Mouse (Mus musculus): ENCODE results near the gene Nfia. TPM values are rescaled to one million over a fixed set of nuclear protein-coding genes. Genes with fewer than 3 reads are reported as not detected.

The Nfia gene
- polyA plus RNA-seq, 1 experiment from 2014 or later = 27.6 TPM

DNA sequence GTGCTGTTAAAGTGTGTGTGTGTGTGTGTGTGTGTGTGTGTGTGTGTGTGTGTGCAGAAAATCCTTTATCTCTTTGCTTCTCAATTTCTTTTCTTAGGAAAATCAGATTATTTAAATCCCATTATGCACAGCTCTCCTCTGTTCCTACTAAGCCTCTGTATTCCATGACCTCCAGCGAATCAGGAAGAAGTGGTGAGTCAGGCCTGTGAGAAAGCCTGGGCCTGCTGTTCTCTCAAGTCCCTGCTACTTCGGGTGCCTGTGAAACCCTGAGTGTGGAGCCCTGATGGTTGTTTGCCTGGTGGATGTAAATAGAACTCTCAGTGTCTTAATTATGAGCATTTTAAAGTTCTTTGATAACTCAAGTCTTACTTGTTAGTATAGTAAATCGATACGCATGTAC, 53.3 kb downstream of the Nfia start:
- Histone ChIP-seq H3K4me2 (ENCODE audit: low read depth, severe bottlenecking) (no peak overlapping the region), H3K9ac (ENCODE audit: low read length) (no peak overlapping the region), H3K4me1 (ENCODE audit: control insufficient read depth, insufficient read depth, low read length) (peaks cover 8% of the 10 kb centered on the region), H3K27ac (replicated peaks; ENCODE audit: low read depth, low read length) (no peak overlapping the region), H3K36me3 (ENCODE audit: control insufficient read depth, insufficient read depth, low read length) (no peaks in the 10 kb centered on the region), H3K27me3 (ENCODE audit: control insufficient read depth, insufficient read depth, low read length) (no peaks in the 10 kb centered on the region), H3K9me3 (ENCODE audit: control insufficient read depth, low read length) (no peaks in the 10 kb centered on the region), H3K4me3 (ENCODE audit: low read depth, low read length) (no peak overlapping the region)
- WGBS = 83% methylated on average over 4 of the region's 4 CpGs
- DNase-seq (ENCODE audit: low spot score) (no peak), ATAC-seq (ENCODE audit: insufficient number of reproducible peaks, low FRiP score, low TSS enrichment, low read depth) (no peak)

GRCm38 (mm10) chr4:97827115-97827514, 54.6 kb downstream of the Nfia start:
- peaks cover 8% of the 10 kb centered on the region for H3K4me1 ChIP-seq (ENCODE audit: control insufficient read depth, insufficient read depth, low read length)
- no peak overlapping the region for H3K4me2 ChIP-seq (ENCODE audit: low read depth, severe bottlenecking)
- ATAC-seq (ENCODE audit: insufficient number of reproducible peaks, low FRiP score, low TSS enrichment, low read depth) = no peak
- no peak overlapping the region for H3K27ac ChIP-seq (replicated peaks; ENCODE audit: low read depth, low read length)
- H3K9me3 ChIP-seq (ENCODE audit: control insufficient read depth, low read length) = no peaks in the 10 kb centered on the region
- WGBS = 37% methylated on average over 6 of the region's 6 CpGs
- no peaks in the 10 kb centered on the region for H3K27me3 ChIP-seq (ENCODE audit: control insufficient read depth, insufficient read depth, low read length)
- no peak overlapping the region for H3K4me3 ChIP-seq (ENCODE audit: low read depth, low read length)
- no peaks in the 10 kb centered on the region for H3K36me3 ChIP-seq (ENCODE audit: control insufficient read depth, insufficient read depth, low read length)
- no peak overlapping the region for H3K9ac ChIP-seq (ENCODE audit: low read length)
- no peak for DNase-seq (ENCODE audit: low spot score)

DNA sequence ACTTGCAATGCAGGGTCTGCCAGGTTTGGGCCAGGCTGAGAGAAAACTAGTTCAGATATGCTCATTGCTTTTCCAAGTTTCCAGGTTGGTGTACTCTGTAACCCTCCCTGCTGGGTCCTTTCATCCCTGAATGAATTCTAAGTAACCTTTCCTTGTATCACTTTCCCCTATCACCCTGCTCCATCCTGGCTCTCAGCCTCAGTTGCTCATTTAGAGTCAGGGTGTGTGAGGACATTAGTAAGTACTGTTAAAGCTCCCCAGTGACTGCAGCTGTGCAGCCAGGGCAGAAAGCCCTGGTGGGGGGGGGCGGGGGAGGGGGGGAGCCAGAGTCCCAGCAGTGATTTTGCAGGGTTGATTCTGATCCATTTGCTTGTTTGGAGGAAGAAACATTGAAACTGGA, 56.0 kb downstream of the Nfia start:
- Histone ChIP-seq H3K4me2 (ENCODE audit: low read depth, severe bottlenecking) (no peak overlapping the region), H3K9ac (ENCODE audit: low read length) (no peak overlapping the region), H3K4me1 (ENCODE audit: control insufficient read depth, insufficient read depth, low read length) (peaks cover 8% of the 10 kb centered on the region), H3K27ac (replicated peaks; ENCODE audit: low read depth, low read length) (no peak overlapping the region), H3K4me3 (ENCODE audit: low read depth, low read length) (no peak overlapping the region), H3K27me3 (ENCODE audit: control insufficient read depth, insufficient read depth, low read length) (no peaks in the 10 kb centered on the region), H3K36me3 (ENCODE audit: control insufficient read depth, insufficient read depth, low read length) (no peaks in the 10 kb centered on the region), H3K9me3 (ENCODE audit: control insufficient read depth, low read length) (no peaks in the 10 kb centered on the region)
- ATAC-seq (ENCODE audit: insufficient number of reproducible peaks, low FRiP score, low TSS enrichment, low read depth) (no peak), DNase-seq (ENCODE audit: low spot score) (no peak)
- WGBS = 18% methylated on average over 1 of the region's 1 CpGs

DNA sequence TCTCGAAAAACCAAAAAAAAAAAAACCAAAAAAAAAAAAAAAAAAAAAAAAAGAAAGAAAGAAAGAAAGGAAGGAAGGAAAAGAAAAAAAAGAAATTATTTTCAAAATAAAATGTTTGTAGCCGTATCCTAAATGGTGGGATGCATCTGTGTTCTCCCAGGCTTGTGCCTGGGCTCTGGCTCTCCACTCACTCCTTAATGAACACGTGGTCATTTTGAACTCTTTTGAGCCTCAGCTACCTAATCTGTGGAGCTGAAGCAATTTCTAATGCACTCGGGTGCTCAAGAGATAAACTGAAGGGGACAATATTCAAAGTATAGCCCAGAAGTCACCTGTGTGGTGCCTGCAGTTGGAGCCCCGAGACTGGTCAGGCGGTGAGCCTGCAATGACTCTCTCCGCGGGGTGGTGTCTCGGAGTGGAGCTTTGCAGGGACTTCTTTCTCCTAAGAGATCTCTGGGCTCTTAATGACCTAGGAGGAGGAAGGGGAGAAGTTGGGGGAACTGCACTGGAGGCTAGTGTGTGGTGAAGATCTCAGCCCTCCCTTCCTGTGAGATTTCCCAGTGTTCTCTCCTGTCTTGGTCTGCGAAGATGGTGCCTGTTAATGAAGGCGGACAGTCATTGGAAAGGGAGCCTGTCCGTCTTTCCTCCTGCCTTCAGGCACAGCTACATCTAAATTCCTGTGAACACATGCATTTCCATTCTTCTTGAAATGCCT, 57.0 kb downstream of the Nfia start:
- Histone ChIP-seq H3K4me1 (ENCODE audit: control insufficient read depth, insufficient read depth, low read length) (peaks cover 8% of the 10 kb centered on the region), H3K4me2 (ENCODE audit: low read depth, severe bottlenecking) (no peak overlapping the region), H3K36me3 (ENCODE audit: control insufficient read depth, insufficient read depth, low read length) (no peaks in the 10 kb centered on the region), H3K27me3 (ENCODE audit: control insufficient read depth, insufficient read depth, low read length) (no peaks in the 10 kb centered on the region), H3K9ac (ENCODE audit: low read length) (no peak overlapping the region), H3K4me3 (ENCODE audit: low read depth, low read length) (no peak overlapping the region), H3K9me3 (ENCODE audit: control insufficient read depth, low read length) (no peaks in the 10 kb centered on the region), H3K27ac (replicated peaks; ENCODE audit: low read depth, low read length) (no peak overlapping the region)
- 87% methylated on average over 11 of the region's 12 CpGs for WGBS
- ATAC-seq (ENCODE audit: insufficient number of reproducible peaks, low FRiP score, low TSS enrichment, low read depth) = no peak
- no peak for DNase-seq (ENCODE audit: low spot score)

DNA sequence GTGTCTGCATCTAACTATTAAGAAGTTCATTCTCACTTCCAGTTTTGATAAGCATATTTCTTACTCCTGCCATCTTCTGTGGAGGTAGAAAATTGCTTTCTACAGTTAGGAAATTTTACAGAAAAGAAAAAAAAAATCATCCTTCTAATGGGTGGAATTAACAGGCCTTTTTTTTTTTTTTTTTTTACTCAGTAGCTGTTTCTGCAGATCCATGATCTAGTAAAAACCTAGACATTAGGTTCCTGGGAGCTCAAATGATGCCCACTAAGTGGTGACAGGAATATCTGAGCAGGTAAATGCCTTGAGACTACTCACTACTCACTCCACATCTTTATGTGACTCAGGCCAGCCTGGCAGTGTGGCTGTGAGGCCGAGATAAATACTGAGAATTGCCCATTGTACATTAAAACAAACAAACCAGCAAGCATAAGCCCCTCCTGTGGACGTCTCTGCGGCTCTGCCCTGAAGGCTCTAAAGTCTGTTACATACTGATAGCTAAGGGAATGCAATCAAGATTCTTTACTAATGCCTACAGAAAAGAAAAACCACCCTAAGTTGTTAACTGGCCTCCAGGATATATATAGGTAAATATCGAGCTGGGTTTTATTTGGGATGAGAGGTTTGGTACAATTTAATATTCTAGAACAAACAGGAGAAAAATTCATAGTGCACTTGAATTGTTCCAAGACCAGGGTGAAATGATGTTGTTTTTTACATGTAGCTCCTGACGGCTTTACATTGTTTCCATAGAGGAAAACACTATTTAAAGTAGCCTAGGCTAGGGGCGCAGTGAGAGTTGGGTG, 57.7 kb downstream of the Nfia start:
- Histone ChIP-seq H3K36me3 (ENCODE audit: control insufficient read depth, insufficient read depth, low read length) (no peaks in the 10 kb centered on the region), H3K4me2 (ENCODE audit: low read depth, severe bottlenecking) (no peak overlapping the region), H3K9ac (ENCODE audit: low read length) (no peak overlapping the region), H3K4me1 (ENCODE audit: control insufficient read depth, insufficient read depth, low read length) (peaks cover 8% of the 10 kb centered on the region), H3K27me3 (ENCODE audit: control insufficient read depth, insufficient read depth, low read length) (no peaks in the 10 kb centered on the region), H3K4me3 (ENCODE audit: low read depth, low read length) (no peak overlapping the region), H3K27ac (replicated peaks; ENCODE audit: low read depth, low read length) (no peak overlapping the region), H3K9me3 (ENCODE audit: control insufficient read depth, low read length) (no peaks in the 10 kb centered on the region)
- 80% methylated on average over 6 of the region's 6 CpGs for WGBS
- DNase-seq (ENCODE audit: low spot score) (no peak), ATAC-seq (ENCODE audit: insufficient number of reproducible peaks, low FRiP score, low TSS enrichment, low read depth) (no peak)

DNA sequence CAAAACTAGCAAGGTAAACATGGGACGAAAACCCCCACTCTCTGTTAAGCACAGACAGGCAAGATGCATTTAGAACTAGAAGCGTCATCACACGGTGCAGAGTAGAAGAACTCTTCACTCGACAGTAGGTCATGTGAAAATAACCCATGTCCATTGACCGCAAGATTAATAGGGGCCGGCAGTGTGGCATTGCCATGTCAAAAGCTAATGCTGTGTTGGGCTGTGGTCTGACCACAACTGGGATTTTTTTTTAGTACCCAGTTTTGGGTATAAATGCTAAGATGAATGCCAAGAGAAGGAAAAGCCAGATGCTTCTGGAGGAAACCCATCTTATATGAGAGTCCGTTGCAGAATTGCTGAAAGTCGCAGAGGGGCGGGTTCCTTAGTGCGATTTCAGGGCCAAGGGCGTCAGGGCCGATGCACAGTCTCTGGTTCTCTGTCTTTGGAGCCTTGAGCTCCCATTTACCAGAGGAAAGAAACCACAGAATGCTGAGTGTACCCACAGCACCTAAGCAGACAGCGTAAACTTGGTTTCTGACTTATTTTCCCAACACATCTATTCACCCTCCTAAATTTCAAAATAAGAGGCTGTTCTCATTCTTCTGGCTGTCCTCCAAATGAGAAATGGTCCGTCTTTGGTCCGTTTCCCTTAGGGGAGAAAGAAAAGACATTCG, 58.5 kb downstream of the Nfia start:
- Histone ChIP-seq H3K4me1 (ENCODE audit: control insufficient read depth, insufficient read depth, low read length) (peaks cover 8% of the 10 kb centered on the region), H3K36me3 (ENCODE audit: control insufficient read depth, insufficient read depth, low read length) (no peaks in the 10 kb centered on the region), H3K4me3 (ENCODE audit: low read depth, low read length) (no peak overlapping the region), H3K27ac (replicated peaks; ENCODE audit: low read depth, low read length) (no peak overlapping the region), H3K9me3 (ENCODE audit: control insufficient read depth, low read length) (no peaks in the 10 kb centered on the region), H3K9ac (ENCODE audit: low read length) (no peak overlapping the region), H3K27me3 (ENCODE audit: control insufficient read depth, insufficient read depth, low read length) (no peaks in the 10 kb centered on the region), H3K4me2 (ENCODE audit: low read depth, severe bottlenecking) (no peak overlapping the region)
- WGBS = 92% methylated on average over 16 of the region's 16 CpGs
- DNase-seq (ENCODE audit: low spot score) (no peak), ATAC-seq (ENCODE audit: insufficient number of reproducible peaks, low FRiP score, low TSS enrichment, low read depth) (no peak)

GRCm38 (mm10) chr4:97831611-97832278, 59.2 kb downstream of the Nfia start:
- no peak overlapping the region for H3K4me2 ChIP-seq (ENCODE audit: low read depth, severe bottlenecking)
- WGBS = 93% methylated on average over 7 of the region's 7 CpGs
- H3K36me3 ChIP-seq (ENCODE audit: control insufficient read depth, insufficient read depth, low read length) = no peaks in the 10 kb centered on the region
- H3K27ac ChIP-seq (replicated peaks; ENCODE audit: low read depth, low read length) = no peak overlapping the region
- H3K9me3 ChIP-seq (ENCODE audit: control insufficient read depth, low read length) = no peaks in the 10 kb centered on the region
- no peak overlapping the region for H3K4me3 ChIP-seq (ENCODE audit: low read depth, low read length)
- H3K27me3 ChIP-seq (ENCODE audit: control insufficient read depth, insufficient read depth, low read length) = no peaks in the 10 kb centered on the region
- peaks cover 9% of the 10 kb centered on the region for H3K4me1 ChIP-seq (ENCODE audit: control insufficient read depth, insufficient read depth, low read length)
- no peak overlapping the region for H3K9ac ChIP-seq (ENCODE audit: low read length)
- ATAC-seq (ENCODE audit: insufficient number of reproducible peaks, low FRiP score, low TSS enrichment, low read depth) = no peak
- no peak for DNase-seq (ENCODE audit: low spot score)

GRCm38 (mm10) chr4:97832279-97832640, 59.7 kb downstream of the Nfia start:
- H3K27ac ChIP-seq (replicated peaks; ENCODE audit: low read depth, low read length) = no peak overlapping the region
- H3K9ac ChIP-seq (ENCODE audit: low read length) = no peak overlapping the region
- H3K36me3 ChIP-seq (ENCODE audit: control insufficient read depth, insufficient read depth, low read length) = no peaks in the 10 kb centered on the region
- H3K27me3 ChIP-seq (ENCODE audit: control insufficient read depth, insufficient read depth, low read length) = no peaks in the 10 kb centered on the region
- ATAC-seq (ENCODE audit: insufficient number of reproducible peaks, low FRiP score, low TSS enrichment, low read depth) = no peak
- H3K9me3 ChIP-seq (ENCODE audit: control insufficient read depth, low read length) = no peaks in the 10 kb centered on the region
- no peak for DNase-seq (ENCODE audit: low spot score)
- no peak overlapping the region for H3K4me2 ChIP-seq (ENCODE audit: low read depth, severe bottlenecking)
- peaks cover 6% of the 10 kb centered on the region for H3K4me1 ChIP-seq (ENCODE audit: control insufficient read depth, insufficient read depth, low read length)
- H3K4me3 ChIP-seq (ENCODE audit: low read depth, low read length) = no peak overlapping the region
- 97% methylated on average over 4 of the region's 4 CpGs for WGBS

Measured in limb, embryonic 11.5 days (tissue).